In genomic region chr15:79984152-79984551, GRCm38 (mm10) we compare ENCODE assay signal across 12 mouse cellular contexts. TPM values are rescaled to one million over a fixed set of nuclear protein-coding genes. Genes with fewer than 3 reads are reported as not detected.
DNase-seq lines count a peak whose midpoint lies in the region; ATAC-seq and TF ChIP-seq lines count a peak whose summit lies in the region.
"Had no signal": no experiment of that assay in that cellular context is flagged by ENCODE, and none has a peak within 500 bp of the region (broad histone marks: within the 10 kb centered on the region; RNA-seq: fewer than 3 reads in every experiment).

No protein-coding gene starts in this region.

- H3K36me3 ChIP-seq in neural tube, embryonic 13.5 days, result no peaks in the 10 kb centered on the region
- H3K36me3 ChIP-seq in neural tube, embryonic 15.5 days, result no peaks in the 10 kb centered on the region
- no peaks in the 10 kb centered on the region for H3K36me3 ChIP-seq in lung, postnatal 0 days (ENCODE audit: insufficient read depth, low read length)
- H3K36me3 ChIP-seq in liver, embryonic 11.5 days (ENCODE audit: control insufficient read depth, insufficient read depth, low read length), result no peaks in the 10 kb centered on the region

- no peak for ATAC-seq in neural tube, embryonic 13.5 days (ENCODE audit: low read depth)
- no peak for ATAC-seq in neural tube, embryonic 15.5 days (ENCODE audit: low FRiP score)
- ATAC-seq in lung, postnatal 0 days, result peak; percentile 96
- ATAC-seq in liver, embryonic 11.5 days (replicated peaks; ENCODE audit: low FRiP score), result no peak
- ATAC-seq: forebrain, embryonic 16.5 days had no signal

- TF ChIP-seq EP300 in lung, postnatal 0 days (IDR thresholded peaks at IDR 0.05), result peak; percentile 73; the same call in 1 of the 2 replicates

- WGBS in neural tube, embryonic 13.5 days, result 41% methylated on average over 7 of the region's 7 CpGs
- WGBS in neural tube, embryonic 15.5 days, result 38% methylated on average over 7 of the region's 7 CpGs
- 34% methylated on average over 7 of the region's 7 CpGs for WGBS in lung, postnatal 0 days
- 58% methylated on average over 7 of the region's 7 CpGs for WGBS in liver, embryonic 11.5 days

- H3K27ac ChIP-seq in neural tube, embryonic 13.5 days (replicated peaks), result no peak overlapping the region
- H3K27ac ChIP-seq in neural tube, embryonic 15.5 days (replicated peaks), result no peak overlapping the region
- no peak overlapping the region for H3K27ac ChIP-seq in lung, postnatal 0 days (ENCODE audit: low read length)
- H3K27ac ChIP-seq in liver, embryonic 11.5 days (ENCODE audit: low read depth, low read length), result no peak overlapping the region

- no peak overlapping the region for H3K4me2 ChIP-seq in neural tube, embryonic 13.5 days
- H3K4me2 ChIP-seq in neural tube, embryonic 15.5 days, result no peak overlapping the region
- H3K4me2 ChIP-seq in lung, postnatal 0 days (replicated peaks; ENCODE audit: low read depth, low read length), result no peak overlapping the region
- no peak overlapping the region for H3K4me2 ChIP-seq in liver, embryonic 11.5 days

- DNase-seq in gastrocnemius, postnatal 10 days, result peak; percentile 44
- no peak for DNase-seq in gastrocnemius, adult 18-20 months (ENCODE audit: low spot score)
- DNase-seq in lung, postnatal 0 days (ENCODE audit: low spot score), result peak; percentile 78
- DNase-seq in frontal cortex, postnatal 14 days (ENCODE audit: low spot score in 2 of 2), result no peak
- no peak for DNase-seq in embryo, embryonic 11 days
- no peak for DNase-seq in liver, embryonic 11.5 days (ENCODE audit: low spot score)
- DNase-seq: adrenal gland, postnatal 10 days; cerebellum, postnatal 14 days; kidney, adult 2 months had no signal

- H3K9me3 ChIP-seq in neural tube, embryonic 13.5 days, result no peaks in the 10 kb centered on the region
- H3K9me3 ChIP-seq in neural tube, embryonic 15.5 days (replicated peaks), result no peaks in the 10 kb centered on the region
- no peaks in the 10 kb centered on the region for H3K9me3 ChIP-seq in lung, postnatal 0 days (ENCODE audit: low read length)
- H3K9me3 ChIP-seq in liver, embryonic 11.5 days (ENCODE audit: control insufficient read depth, low read length), result no peaks in the 10 kb centered on the region

- no peak for TF ChIP-seq CTCF in lung, postnatal 0 days (IDR thresholded peaks at IDR 0.05)

- H3K4me1 ChIP-seq in neural tube, embryonic 13.5 days (replicated peaks), result peaks cover 5% of the 10 kb centered on the region; the same call in 1 of the 2 replicates
- no peaks in the 10 kb centered on the region for H3K4me1 ChIP-seq in neural tube, embryonic 15.5 days
- no peaks in the 10 kb centered on the region for H3K4me1 ChIP-seq in lung, postnatal 0 days (ENCODE audit: insufficient read depth, low read depth, low read length)
- H3K4me1 ChIP-seq in liver, embryonic 11.5 days (replicated peaks; ENCODE audit: control insufficient read depth, insufficient read depth, low read length), result no peaks in the 10 kb centered on the region

- H3K27me3 ChIP-seq in neural tube, embryonic 13.5 days, result no peaks in the 10 kb centered on the region
- no peaks in the 10 kb centered on the region for H3K27me3 ChIP-seq in neural tube, embryonic 15.5 days (replicated peaks)
- no peaks in the 10 kb centered on the region for H3K27me3 ChIP-seq in lung, postnatal 0 days (replicated peaks; ENCODE audit: insufficient read depth, low read length)
- no peaks in the 10 kb centered on the region for H3K27me3 ChIP-seq in liver, embryonic 11.5 days (replicated peaks; ENCODE audit: control insufficient read depth, insufficient read depth, low read length)

- H3K4me3 ChIP-seq in neural tube, embryonic 13.5 days, result no peak overlapping the region
- no peak overlapping the region for H3K4me3 ChIP-seq in neural tube, embryonic 15.5 days (replicated peaks)
- no peak overlapping the region for H3K4me3 ChIP-seq in lung, postnatal 0 days (ENCODE audit: low read depth, low read length)
- H3K4me3 ChIP-seq in liver, embryonic 11.5 days (ENCODE audit: low read depth, low read length), result no peak overlapping the region

- 0 out of 2 replicates have a peak overlapping the region, but pooled peaks have one; percentile 17 for H3K9ac ChIP-seq in neural tube, embryonic 13.5 days
- no peak overlapping the region for H3K9ac ChIP-seq in neural tube, embryonic 15.5 days (replicated peaks)
- H3K9ac ChIP-seq in lung, postnatal 0 days (replicated peaks; ENCODE audit: low read depth), result no peak overlapping the region
- no peak overlapping the region for H3K9ac ChIP-seq in liver, embryonic 11.5 days (ENCODE audit: low read depth, low read length)

RNA-seq across cellular contexts. Expression of gene Cbx7, which starts 13.2 kb away (rescaled TPM):
- total RNA-seq in gastrocnemius, postnatal 10 days (2021), result 1 to 10 TPM; 2.9 to 4.1 TPM
- 10 to 100 TPM; 20.5 to 22.9 TPM for total RNA-seq in gastrocnemius, adult 18-20 months (2021)
- polyA plus RNA-seq in neural tube, embryonic 13.5 days (2015; fragmentation: Nextera tagmentation; extraction: Ambion mirVana), result 3.0 and 3.3 TPM in 2 replicates
- polyA plus RNA-seq in neural tube, embryonic 15.5 days (2015; fragmentation: Nextera tagmentation; extraction: Ambion mirVana), result 4.1 and 4.6 TPM in 2 replicates
- polyA plus RNA-seq in lung, postnatal 0 days (2015; fragmentation: Nextera tagmentation; extraction: Ambion mirVana), result 4.1 and 4.5 TPM in 2 replicates
- polyA plus RNA-seq in liver, embryonic 11.5 days (2014; fragmentation: Nextera tagmentation; extraction: Ambion mirVana), result 2.5 TPM in 2 replicates

RNA-seq across cellular contexts. Expression of gene Pdgfb, which starts 30.6 kb away (rescaled TPM):
- total RNA-seq in gastrocnemius, postnatal 10 days (2021), result 10 to 100 TPM; 40.8 to 59.3 TPM
- 10 to 100 TPM; 12.9 to 22.1 TPM for total RNA-seq in gastrocnemius, adult 18-20 months (2021)
- 3.3 TPM in 2 replicates for polyA plus RNA-seq in neural tube, embryonic 13.5 days (2015; fragmentation: Nextera tagmentation; extraction: Ambion mirVana)
- 6.5 and 7.0 TPM in 2 replicates for polyA plus RNA-seq in neural tube, embryonic 15.5 days (2015; fragmentation: Nextera tagmentation; extraction: Ambion mirVana)
- 10.5 and 14.2 TPM in 2 replicates for polyA plus RNA-seq in lung, postnatal 0 days (2015; fragmentation: Nextera tagmentation; extraction: Ambion mirVana)
- polyA plus RNA-seq in liver, embryonic 11.5 days (2014; fragmentation: Nextera tagmentation; extraction: Ambion mirVana), result 2.4 and 2.7 TPM in 2 replicates

Comparison
In these comparisons a context has a peak if more than half of its experiments do, and no peak if none do; other contexts are left out.
1. DNase-seq: peak in gastrocnemius, postnatal 10 days (single experiment) and lung, postnatal 0 days (single experiment); none in gastrocnemius, adult 18-20 months (single experiment), frontal cortex, postnatal 14 days (0 of 2), embryo, embryonic 11 days (single experiment) and liver, embryonic 11.5 days (single experiment).